Mouse (Mus musculus) embryonic fibroblast, embryonic 13.5 days (primary cell): ENCODE data around the gene Gm815. TPM values are rescaled to one million over a fixed set of nuclear protein-coding genes. Genes with fewer than 3 reads are reported as not detected.

Source experiments
- H3K27ac ChIP-seq: 2 replicates; pipeline ENCODE4 v1.5.1; 2012; ENCODE audit warnings: low read length, control low read depth, inconsistent platforms; ENCODE audit not compliant: insufficient read depth
- H3K4me1 ChIP-seq: 2 replicates; pipeline ENCODE4 v1.6.1; 2011; ENCODE audit warnings: low read length; ENCODE audit not compliant: control insufficient read depth, insufficient read depth
- H3K4me3 ChIP-seq: 2 replicates; pipeline ENCODE4 v1.5.1; 2011; ENCODE audit warnings: mild to moderate bottlenecking, control low read depth, low read length; ENCODE audit not compliant: insufficient read depth
- CTCF ChIP-seq: IDR thresholded peaks from 2 replicates; pipeline ENCODE4 v1.5.1; 2011; ENCODE audit warnings: mild to moderate bottlenecking, control low read depth, low read length, moderate library complexity, borderline replicate concordance; ENCODE audit not compliant: insufficient read depth
- POLR2A ChIP-seq: IDR thresholded peaks from 2 replicates; pipeline ENCODE4 v1.6.1; 2011; ENCODE audit warnings: low read depth, mild to moderate bottlenecking, control low read depth, low read length, moderate library complexity
- polyA plus RNA-seq: library from polyadenylated mRNA; stranded (reverse); fragments of >200 nt; gene quantifications from 2 replicates; pipeline ENCODE4 v1.2.4, GENCODE M21; 2011; ENCODE audit warnings: low read depth; ENCODE audit not compliant: missing spikeins, insufficient read length

The Gm815 gene
- polyA plus RNA-seq, 1 experiment = not detected

GRCm38 (mm10) chr19:26872886-26873285, 12.8 kb upstream of the Gm815 start:
- no peak for TF ChIP-seq CTCF
- TF ChIP-seq POLR2A = no peak

GRCm38 (mm10) chr19:26875601-26876000, 10.1 kb upstream of the Gm815 start:
- Histone ChIP-seq H3K4me3 (no peak overlapping the region), H3K27ac (no peak overlapping the region), H3K4me1 (no peaks in the 10 kb centered on the region)
- TF ChIP-seq CTCF (no peak), POLR2A (no peak)

More at GRCm38 (mm10) chr19:26872886-26873285, 12.8 kb upstream of the Gm815 start:
- Histone ChIP-seq H3K4me3 (no peak overlapping the region), H3K4me1 (no peaks in the 10 kb centered on the region), H3K27ac (no peak overlapping the region)

GRCm38 (mm10) chr19:26877180-26877775, 8.4 kb upstream of the Gm815 start:
- H3K27ac ChIP-seq = no peak overlapping the region
- H3K4me1 ChIP-seq = no peaks in the 10 kb centered on the region
- TF ChIP-seq CTCF = no peak
- no peak for TF ChIP-seq POLR2A
- no peak overlapping the region for H3K4me3 ChIP-seq

- no peak for TF ChIP-seq CTCF
- TF ChIP-seq POLR2A = no peak
- Histone ChIP-seq H3K4me3 (no peak overlapping the region), H3K27ac (no peak overlapping the region)
Observed at GRCm38 (mm10) chr19:26879856-26880255, 5.8 kb upstream of the Gm815 start.

GRCm38 (mm10) chr19:26881866-26882427, 3.7 kb upstream of the Gm815 start:
- Histone ChIP-seq H3K27ac (no peak overlapping the region), H3K4me3 (no peak overlapping the region), H3K4me1 (no peaks in the 10 kb centered on the region)
- TF ChIP-seq POLR2A (no peak), CTCF (no peak)

More at GRCm38 (mm10) chr19:26879856-26880255, 5.8 kb upstream of the Gm815 start:
- no peaks in the 10 kb centered on the region for H3K4me1 ChIP-seq

GRCm38 (mm10) chr19:26888171-26888570, 2.5 kb downstream of the Gm815 start:
- Histone ChIP-seq H3K4me3 (no peak overlapping the region), H3K27ac (no peak overlapping the region), H3K4me1 (no peaks in the 10 kb centered on the region)
- TF ChIP-seq POLR2A = no peak
- no peak for TF ChIP-seq CTCF

GRCm38 (mm10) chr19:26891306-26891964, 5.8 kb downstream of the Gm815 start:
- H3K27ac ChIP-seq = no peak overlapping the region

GRCm38 (mm10) chr19:26892861-26893260, 7.2 kb downstream of the Gm815 start:
- Histone ChIP-seq H3K4me1 (no peaks in the 10 kb centered on the region), H3K4me3 (no peak overlapping the region), H3K27ac (no peak overlapping the region)
- no peak for TF ChIP-seq CTCF
- no peak for TF ChIP-seq POLR2A

More at GRCm38 (mm10) chr19:26891306-26891964, 5.8 kb downstream of the Gm815 start:
- TF ChIP-seq CTCF = no peak
- no peak for TF ChIP-seq POLR2A
- Histone ChIP-seq H3K4me3 (no peak overlapping the region), H3K4me1 (no peaks in the 10 kb centered on the region)

GRCm38 (mm10) chr19:26902162-26902561, 16.5 kb downstream of the Gm815 start:
- H3K4me1 ChIP-seq = no peaks in the 10 kb centered on the region
- no peak for TF ChIP-seq CTCF
- TF ChIP-seq POLR2A = no peak
- H3K27ac ChIP-seq = no peak overlapping the region
- H3K4me3 ChIP-seq = no peak overlapping the region

GRCm38 (mm10) chr19:26914245-26914644, 28.6 kb downstream of the Gm815 start:
- Histone ChIP-seq H3K4me3 (no peak overlapping the region), H3K4me1 (no peaks in the 10 kb centered on the region), H3K27ac (no peak overlapping the region)
- no peak for TF ChIP-seq CTCF

GRCm38 (mm10) chr19:26920816-26921215, 35.1 kb downstream of the Gm815 start:
- H3K27ac ChIP-seq = no peak overlapping the region
- peaks cover 2% of the 10 kb centered on the region; the same call in 1 of the 2 replicates for H3K4me1 ChIP-seq
- H3K4me3 ChIP-seq = no peak overlapping the region
- TF ChIP-seq POLR2A = no peak
- TF ChIP-seq CTCF = no peak
